Mouse (Mus musculus): ENCODE measurements around the gene Mcu. TPM values are rescaled to one million over a fixed set of nuclear protein-coding genes. Genes with fewer than 3 reads are reported as not detected.

Mcu gene
- polyA plus RNA-seq, 1 experiment from 2014 or later: 26.2 TPM

GRCm38 (mm10) chr10:59581826-59582543 is 34.5 kb downstream of the Mcu start:
- Histone ChIP-seq H3K4me3 (ENCODE audit: low read depth, low read length) (no peak overlapping the region), H3K4me1 (ENCODE audit: control insufficient read depth, insufficient read depth, low read length) (no peaks in the 10 kb centered on the region), H3K9me3 (ENCODE audit: control insufficient read depth, low read length) (no peaks in the 10 kb centered on the region), H3K4me2 (ENCODE audit: low read depth) (no peak overlapping the region), H3K9ac (ENCODE audit: low read length) (no peak overlapping the region), H3K27me3 (ENCODE audit: control insufficient read depth, insufficient read depth, low read length) (no peaks in the 10 kb centered on the region), H3K36me3 (ENCODE audit: control insufficient read depth, insufficient read depth, low read length) (no peaks in the 10 kb centered on the region), H3K27ac (ENCODE audit: low read depth, low read length) (no peak overlapping the region)
- 89% methylated on average over 1 of the region's 1 CpGs for WGBS
- DNase-seq (ENCODE audit: low spot score): no peak
- no peak for ATAC-seq (ENCODE audit: insufficient read depth, low FRiP score, low TSS enrichment)

- H3K9me3 ChIP-seq (ENCODE audit: control insufficient read depth, low read length): no peaks in the 10 kb centered on the region
- no peak overlapping the region for H3K27ac ChIP-seq (ENCODE audit: low read depth, low read length)
- H3K27me3 ChIP-seq (ENCODE audit: control insufficient read depth, insufficient read depth, low read length): no peaks in the 10 kb centered on the region
- ATAC-seq (ENCODE audit: insufficient read depth, low FRiP score, low TSS enrichment): no peak
- H3K36me3 ChIP-seq (ENCODE audit: control insufficient read depth, insufficient read depth, low read length): no peaks in the 10 kb centered on the region
- no peak overlapping the region for H3K4me2 ChIP-seq (ENCODE audit: low read depth)
- no peaks in the 10 kb centered on the region for H3K4me1 ChIP-seq (ENCODE audit: control insufficient read depth, insufficient read depth, low read length)
- H3K4me3 ChIP-seq (ENCODE audit: low read depth, low read length): no peak overlapping the region
- 94% methylated on average over 3 of the region's 3 CpGs for WGBS
- H3K9ac ChIP-seq (ENCODE audit: low read length): no peak overlapping the region
- no peak for DNase-seq (ENCODE audit: low spot score)
These were observed 35.8 kb downstream of the Mcu start for GRCm38 (mm10) chr10:59580593-59581149.

DNA sequence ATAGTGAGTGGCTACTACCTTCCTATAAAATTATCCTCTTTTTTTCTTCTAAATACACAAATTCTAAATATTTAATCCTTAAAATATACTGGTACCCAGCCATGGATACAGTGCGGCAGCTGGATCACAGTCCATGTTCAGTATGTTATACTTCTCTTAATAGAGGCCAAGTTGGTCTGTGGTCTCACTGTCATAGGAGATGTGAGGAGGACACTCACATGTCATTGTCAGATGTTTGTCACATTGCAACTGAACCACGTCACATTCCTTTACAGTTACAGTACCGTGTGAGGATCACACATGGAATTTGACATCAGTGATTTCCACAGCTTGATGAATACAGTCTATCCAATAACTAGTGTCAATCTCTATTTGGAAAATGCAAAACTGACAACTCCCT is 36.8 kb downstream of the Mcu start:
- DNase-seq (ENCODE audit: low spot score): no peak
- 96% methylated on average over 3 of the region's 3 CpGs for WGBS

GRCm38 (mm10) chr10:59577871-59578801 is 38.4 kb downstream of the Mcu start:
- H3K4me3 ChIP-seq (ENCODE audit: low read depth, low read length): no peak overlapping the region
- H3K4me1 ChIP-seq (ENCODE audit: control insufficient read depth, insufficient read depth, low read length): no peaks in the 10 kb centered on the region
- H3K27ac ChIP-seq (ENCODE audit: low read depth, low read length): no peak overlapping the region
- ATAC-seq (ENCODE audit: insufficient read depth, low FRiP score, low TSS enrichment) (no peak), DNase-seq (ENCODE audit: low spot score) (peak; percentile 32)
- no peaks in the 10 kb centered on the region for H3K36me3 ChIP-seq (ENCODE audit: control insufficient read depth, insufficient read depth, low read length)
- H3K4me2 ChIP-seq (ENCODE audit: low read depth): no peak overlapping the region
- WGBS: 66% methylated on average over 12 of the region's 12 CpGs
- no peaks in the 10 kb centered on the region for H3K9me3 ChIP-seq (ENCODE audit: control insufficient read depth, low read length)
- no peak overlapping the region for H3K9ac ChIP-seq (ENCODE audit: low read length)
- H3K27me3 ChIP-seq (ENCODE audit: control insufficient read depth, insufficient read depth, low read length): no peaks in the 10 kb centered on the region

More for the DNA sequence above, 36.8 kb downstream of the Mcu start:
- Histone ChIP-seq H3K9ac (ENCODE audit: low read length) (no peak overlapping the region), H3K4me2 (ENCODE audit: low read depth) (no peak overlapping the region), H3K27ac (ENCODE audit: low read depth, low read length) (no peak overlapping the region), H3K4me3 (ENCODE audit: low read depth, low read length) (no peak overlapping the region), H3K27me3 (ENCODE audit: control insufficient read depth, insufficient read depth, low read length) (no peaks in the 10 kb centered on the region), H3K9me3 (ENCODE audit: control insufficient read depth, low read length) (no peaks in the 10 kb centered on the region), H3K36me3 (ENCODE audit: control insufficient read depth, insufficient read depth, low read length) (no peaks in the 10 kb centered on the region), H3K4me1 (ENCODE audit: control insufficient read depth, insufficient read depth, low read length) (no peaks in the 10 kb centered on the region)
- no peak for ATAC-seq (ENCODE audit: insufficient read depth, low FRiP score, low TSS enrichment)

DNA sequence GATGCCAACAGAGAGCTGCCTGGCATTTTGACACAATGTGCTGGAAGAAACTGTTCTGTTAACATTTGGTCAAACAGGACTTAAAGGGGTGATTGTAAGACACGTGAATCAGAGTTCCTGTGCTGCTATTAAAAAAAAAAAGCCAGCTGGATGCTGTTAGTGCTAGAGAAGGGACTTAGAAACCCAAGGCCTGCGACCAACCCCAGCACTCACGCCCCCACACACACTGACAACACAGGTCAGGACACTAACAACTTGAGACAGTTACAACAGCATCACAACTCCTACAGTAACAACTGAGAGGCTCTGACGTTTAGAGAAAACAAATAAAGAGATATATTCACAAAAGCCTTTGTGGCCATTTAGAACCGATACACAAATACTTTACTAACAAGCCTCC is 40.2 kb downstream of the Mcu start:
- Histone ChIP-seq H3K4me1 (ENCODE audit: control insufficient read depth, insufficient read depth, low read length) (no peaks in the 10 kb centered on the region), H3K4me3 (ENCODE audit: low read depth, low read length) (no peak overlapping the region), H3K9ac (ENCODE audit: low read length) (no peak overlapping the region), H3K27me3 (ENCODE audit: control insufficient read depth, insufficient read depth, low read length) (no peaks in the 10 kb centered on the region), H3K36me3 (ENCODE audit: control insufficient read depth, insufficient read depth, low read length) (no peaks in the 10 kb centered on the region), H3K27ac (ENCODE audit: low read depth, low read length) (no peak overlapping the region), H3K9me3 (ENCODE audit: control insufficient read depth, low read length) (0 out of 2 replicates have a peak, but pooled peaks cover 2% of the 10 kb centered on the region), H3K4me2 (ENCODE audit: low read depth) (no peak overlapping the region)
- no peak for DNase-seq (ENCODE audit: low spot score)
- 58% methylated on average over 5 of the region's 5 CpGs for WGBS
- no peak for ATAC-seq (ENCODE audit: insufficient read depth, low FRiP score, low TSS enrichment)

GRCm38 (mm10) chr10:59571964-59572363 is 44.5 kb downstream of the Mcu start:
- ATAC-seq (ENCODE audit: insufficient read depth, low FRiP score, low TSS enrichment) (no peak), DNase-seq (ENCODE audit: low spot score) (no peak)
- H3K27ac ChIP-seq (ENCODE audit: low read depth, low read length): no peak overlapping the region
- H3K36me3 ChIP-seq (ENCODE audit: control insufficient read depth, insufficient read depth, low read length): no peaks in the 10 kb centered on the region
- no peak overlapping the region for H3K4me3 ChIP-seq (ENCODE audit: low read depth, low read length)
- H3K4me2 ChIP-seq (ENCODE audit: low read depth): no peak overlapping the region
- H3K4me1 ChIP-seq (ENCODE audit: control insufficient read depth, insufficient read depth, low read length): no peaks in the 10 kb centered on the region
- H3K27me3 ChIP-seq (ENCODE audit: control insufficient read depth, insufficient read depth, low read length): no peaks in the 10 kb centered on the region
- WGBS: 80% methylated on average over 5 of the region's 5 CpGs
- H3K9me3 ChIP-seq (ENCODE audit: control insufficient read depth, low read length): 0 out of 2 replicates have a peak, but pooled peaks cover 2% of the 10 kb centered on the region
- H3K9ac ChIP-seq (ENCODE audit: low read length): no peak overlapping the region

DNA sequence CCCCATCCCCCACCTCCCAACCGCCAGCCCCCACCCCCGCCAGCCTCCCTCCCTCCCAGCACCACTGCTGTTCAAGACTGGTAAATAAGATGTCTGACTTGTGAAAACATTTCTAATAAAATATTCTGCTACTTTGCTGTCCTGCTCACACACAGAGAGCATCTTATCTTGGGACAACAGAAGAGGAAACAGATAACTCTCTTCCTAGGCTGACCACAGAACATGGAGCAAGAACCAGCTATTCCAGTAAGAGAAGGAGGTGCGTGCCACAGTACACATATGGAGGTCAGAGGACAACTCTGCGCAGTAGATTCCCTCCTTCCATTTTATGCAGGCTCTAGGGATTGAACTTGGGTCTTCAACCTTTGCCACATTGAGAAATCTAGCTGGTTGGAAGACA is 45.2 kb downstream of the Mcu start:
- WGBS: 88% methylated on average over 4 of the region's 4 CpGs
- ATAC-seq (ENCODE audit: insufficient read depth, low FRiP score, low TSS enrichment): no peak
- no peaks in the 10 kb centered on the region for H3K36me3 ChIP-seq (ENCODE audit: control insufficient read depth, insufficient read depth, low read length)

DNA sequence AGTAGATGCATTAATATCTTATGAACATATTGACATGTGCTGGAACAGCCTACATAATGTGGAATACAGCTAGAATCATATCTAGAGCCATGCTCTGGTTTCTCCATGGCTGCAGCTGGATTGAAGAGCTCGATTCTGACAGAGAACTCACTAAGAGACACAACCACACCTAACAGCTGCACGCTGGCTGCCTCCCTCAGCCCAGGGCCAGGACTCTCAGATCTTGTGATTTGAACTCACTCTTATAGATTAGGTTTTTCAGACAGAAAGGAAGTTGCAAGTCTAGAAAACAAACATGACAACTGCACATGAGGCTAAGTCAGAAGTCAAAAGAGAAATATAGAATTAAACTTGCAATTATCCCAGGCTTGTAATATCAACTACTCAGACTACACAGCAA is 45.7 kb downstream of the Mcu start:
- H3K36me3 ChIP-seq (ENCODE audit: control insufficient read depth, insufficient read depth, low read length): no peaks in the 10 kb centered on the region
- WGBS: 81% methylated on average over 2 of the region's 2 CpGs
- H3K27ac ChIP-seq (ENCODE audit: low read depth, low read length): no peak overlapping the region
- H3K9me3 ChIP-seq (ENCODE audit: control insufficient read depth, low read length): 0 out of 2 replicates have a peak, but pooled peaks cover 2% of the 10 kb centered on the region
- no peaks in the 10 kb centered on the region for H3K27me3 ChIP-seq (ENCODE audit: control insufficient read depth, insufficient read depth, low read length)
- H3K4me2 ChIP-seq (ENCODE audit: low read depth): no peak overlapping the region
- DNase-seq (ENCODE audit: low spot score) (no peak), ATAC-seq (ENCODE audit: insufficient read depth, low FRiP score, low TSS enrichment) (no peak)
- H3K4me3 ChIP-seq (ENCODE audit: low read depth, low read length): no peak overlapping the region
- peaks cover 5% of the 10 kb centered on the region; the same call in 1 of the 2 replicates for H3K4me1 ChIP-seq (ENCODE audit: control insufficient read depth, insufficient read depth, low read length)
- H3K9ac ChIP-seq (ENCODE audit: low read length): no peak overlapping the region

More for the DNA sequence above, 45.2 kb downstream of the Mcu start:
- DNase-seq (ENCODE audit: low spot score): no peak
- Histone ChIP-seq H3K9ac (ENCODE audit: low read length) (no peak overlapping the region), H3K4me3 (ENCODE audit: low read depth, low read length) (no peak overlapping the region), H3K27ac (ENCODE audit: low read depth, low read length) (no peak overlapping the region), H3K27me3 (ENCODE audit: control insufficient read depth, insufficient read depth, low read length) (no peaks in the 10 kb centered on the region), H3K9me3 (ENCODE audit: control insufficient read depth, low read length) (0 out of 2 replicates have a peak, but pooled peaks cover 2% of the 10 kb centered on the region), H3K4me2 (ENCODE audit: low read depth) (no peak overlapping the region), H3K4me1 (ENCODE audit: control insufficient read depth, insufficient read depth, low read length) (no peaks in the 10 kb centered on the region; the same call in 1 of the 2 replicates)

All from neural tube, embryonic 11.5 days (tissue).